Mouse (Mus musculus) G1E (cell line): ENCODE measurements at regions not wholly inside any gene's neighbourhood (a gene's known extent, or its start where the extent isn't known, plus 50 kb on each side); places are given as distances from the start of the nearest gene placed in this dataset.

Experiments used
- CTCF ChIP-seq: IDR thresholded peaks from 2 replicates; pipeline ENCODE4 v1.5.1; 2012; ENCODE audit warnings: low read depth, low read length, inconsistent platforms, mixed read lengths
- GATA1 ChIP-seq: IDR thresholded peaks from 2 replicates; pipeline ENCODE4 v1.6.1; 2012; ENCODE audit warnings: borderline replicate concordance, low read length, inconsistent platforms, mixed read lengths
- POLR2AphosphoS5 ChIP-seq: IDR thresholded peaks from 2 replicates; pipeline ENCODE4 v1.6.1; 2012; ENCODE audit warnings: low read depth, low read length, inconsistent platforms; ENCODE audit not compliant: insufficient replicate concordance
- TAL1 ChIP-seq: conservative IDR thresholded peaks from 2 replicates; pipeline ENCODE4 v1.6.1; 2012; ENCODE audit warnings: low read depth, low read length, inconsistent platforms, mixed read lengths

DNA sequence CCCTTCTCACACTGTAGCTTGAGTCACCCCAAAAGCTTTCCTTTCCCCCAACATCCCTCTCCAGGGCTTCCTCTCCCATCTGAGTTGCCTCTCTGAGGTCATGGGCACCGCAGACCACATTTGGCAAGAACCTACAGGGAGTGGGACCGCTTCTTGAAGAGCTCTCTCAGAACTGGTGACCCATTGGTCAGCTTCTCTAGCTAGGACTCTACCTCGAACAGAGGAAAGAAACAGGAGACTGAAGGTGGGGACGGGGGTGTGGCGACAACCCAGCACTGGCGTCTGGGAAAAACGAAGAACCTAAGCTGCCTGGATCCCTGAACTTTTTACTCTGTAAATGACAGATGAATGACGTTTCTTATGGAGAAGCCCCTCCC is 51.8 kb upstream of the Cdkn2aipnl start:
- no peak for TF ChIP-seq CTCF
- no peak for TF ChIP-seq POLR2AphosphoS5
- TF ChIP-seq TAL1: no peak
- TF ChIP-seq GATA1: no peak
